Mouse (Mus musculus): ENCODE measurements around the gene Hdgfl3.

Hdgfl3 gene

GRCm38 (mm10) chr7:81934267-81934745 is at the start of gene Hdgfl3:
TSS of gene Hdgfl3 (minus strand) at chr7:81934473.
- in situ Hi-C loops (cut with MboI; ENCODE audit: unreplicated experiment in 2 of 2) = no loop called here

GRCm38 (mm10) chr7:81983651-81984050 is 49.4 kb upstream of the Hdgfl3 start:
- in situ Hi-C loops (cut with MboI; ENCODE audit: unreplicated experiment in 2 of 2) = no loop called here

GRCm38 (mm10) chr7:81978304-81978703 is 44.0 kb upstream of the Hdgfl3 start:
- in situ Hi-C loops (cut with MboI; ENCODE audit: unreplicated experiment in 2 of 2) = no loop called here

- in situ Hi-C loops (cut with MboI; ENCODE audit: unreplicated experiment in 2 of 2) = no loop called here
These were observed 40.3 kb upstream of the Hdgfl3 start for GRCm38 (mm10) chr7:81974616-81975015.

DNA sequence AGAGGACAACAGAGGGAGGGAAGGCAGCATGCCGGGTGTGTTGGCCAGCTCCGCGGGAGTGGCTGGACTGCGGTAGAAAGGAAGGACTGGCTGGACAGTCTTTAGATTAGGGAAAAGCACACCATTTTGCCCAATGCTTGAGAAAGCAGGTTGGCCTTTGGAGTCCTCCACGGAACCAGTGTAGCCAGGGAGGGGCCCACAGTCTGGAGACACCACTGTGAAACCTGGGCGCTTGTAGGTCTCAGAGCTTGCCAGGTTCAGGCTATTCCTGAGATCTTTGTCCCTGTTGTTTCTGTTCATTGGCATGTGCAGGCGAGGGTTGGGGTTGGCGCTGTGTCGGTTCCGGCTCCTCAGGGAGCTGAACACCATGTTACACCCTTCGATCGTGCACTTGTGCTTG is 39.7 kb upstream of the Hdgfl3 start:
- in situ Hi-C loops (cut with MboI; ENCODE audit: unreplicated experiment in 2 of 2) = no loop called here

DNA sequence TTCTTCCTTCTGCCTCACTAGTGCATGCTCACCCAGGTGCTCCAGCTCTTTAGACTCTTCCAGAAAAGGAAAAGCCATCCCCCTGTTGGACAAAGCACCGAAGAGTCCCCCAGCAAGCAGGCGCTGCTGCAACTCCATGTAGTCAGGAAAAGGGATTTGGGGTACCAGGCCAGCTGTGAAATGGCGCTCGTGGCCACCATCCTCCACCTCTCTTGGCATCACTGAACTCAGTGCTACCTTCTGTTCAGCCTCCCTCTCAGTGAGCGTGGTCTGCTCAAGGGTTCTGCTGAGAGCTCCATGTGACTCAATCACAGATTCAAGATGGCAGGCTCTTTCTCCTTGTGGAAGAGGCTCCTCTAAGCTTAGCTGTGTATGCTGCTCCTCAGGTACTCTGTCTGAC is 39.1 kb upstream of the Hdgfl3 start:
- in situ Hi-C loops (cut with MboI; ENCODE audit: unreplicated experiment in 2 of 2) = no loop called here

DNA sequence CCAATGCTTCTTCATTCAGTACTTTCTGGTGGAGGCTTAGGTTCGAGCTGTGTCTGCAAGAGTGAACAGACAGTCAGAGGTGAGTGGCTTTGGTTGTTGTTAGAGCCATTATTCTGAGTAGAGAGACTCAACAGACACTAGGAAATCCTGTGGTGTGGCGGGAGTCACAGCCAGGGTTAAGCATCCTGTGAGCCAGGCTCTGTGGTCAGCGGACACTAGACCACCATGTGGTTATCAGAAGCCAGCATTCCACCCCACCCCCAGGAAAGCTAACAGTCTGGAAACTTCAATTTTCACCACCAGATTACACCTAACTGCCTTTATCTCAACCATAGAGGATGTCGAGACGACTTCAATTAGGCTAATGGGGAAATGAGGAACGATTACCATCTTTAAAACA is 34.7 kb upstream of the Hdgfl3 start:
- in situ Hi-C loops (cut with MboI; ENCODE audit: unreplicated experiment in 2 of 2) = loop anchor here in 1 of 2 experiments (10.0 kb wide), 1 partner anchor 1586 kb away; no protein-coding TSS in a partner anchor

GRCm38 (mm10) chr7:81968451-81968850 is 34.2 kb upstream of the Hdgfl3 start:
- in situ Hi-C loops (cut with MboI; ENCODE audit: unreplicated experiment in 2 of 2) = loop anchor here in 1 of 2 experiments (10.0 kb wide), 1 partner anchor 1586 kb away; no protein-coding TSS in a partner anchor

DNA sequence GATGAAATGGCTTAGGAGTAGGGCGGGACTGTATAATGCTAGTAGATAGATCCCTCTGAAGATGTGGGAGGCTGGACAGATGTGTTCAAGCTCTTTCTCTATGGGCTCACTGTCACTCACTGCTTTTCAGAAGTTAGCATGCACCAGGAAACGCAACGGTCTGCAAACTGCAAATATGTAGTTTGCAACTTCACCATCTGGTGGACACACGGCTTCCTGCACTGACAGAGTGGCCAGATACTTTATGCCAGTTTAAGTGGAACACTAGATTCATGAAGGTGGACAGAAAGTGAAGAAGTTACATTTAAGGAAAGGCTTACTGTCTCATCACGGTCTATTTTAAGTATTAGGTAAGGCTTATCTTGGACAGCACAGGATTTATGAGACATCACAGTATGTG is 31.9 kb upstream of the Hdgfl3 start:
- in situ Hi-C loops (cut with MboI; ENCODE audit: unreplicated experiment in 2 of 2) = loop anchor here in 1 of 2 experiments (10.0 kb wide), 1 partner anchor 1589 kb away; no protein-coding TSS in a partner anchor

- in situ Hi-C loops (cut with MboI; ENCODE audit: unreplicated experiment in 2 of 2) = loop anchor here (5.0 to 10.0 kb wide), 7 partner anchors 85 to 1595 kb away; partner anchors contain the start of gene 3110040N11Rik (in 1 of the 2)
These were observed 25.4 kb upstream of the Hdgfl3 start for GRCm38 (mm10) chr7:81959704-81960103.

- in situ Hi-C loops (cut with MboI; ENCODE audit: unreplicated experiment in 2 of 2) = loop anchor here (5.0 to 10.0 kb wide), 4 partner anchors 80 to 310 kb away; partner anchors contain the start of gene 3110040N11Rik (in 2 of the 2)
These were observed 20.1 kb upstream of the Hdgfl3 start for GRCm38 (mm10) chr7:81954208-81954846.

DNA sequence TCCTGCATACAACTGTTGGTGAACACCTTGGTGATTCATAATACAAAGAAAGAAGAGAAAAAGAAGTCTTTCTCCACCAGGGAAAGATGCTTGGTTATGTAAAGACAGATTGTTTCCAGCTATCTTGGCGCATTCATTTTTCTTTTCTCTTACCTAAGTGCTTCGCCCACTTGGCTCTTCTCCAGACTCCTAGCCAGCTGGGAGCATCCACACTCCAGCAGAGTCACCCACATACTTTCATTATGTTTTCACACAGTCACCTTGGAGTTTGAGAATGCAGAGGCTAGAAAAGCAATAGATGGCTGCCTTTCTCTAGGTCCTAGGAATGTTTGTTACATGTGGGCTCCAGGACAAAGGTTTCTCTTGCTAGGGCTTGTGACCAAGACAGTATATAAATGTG is 16.2 kb upstream of the Hdgfl3 start:
- in situ Hi-C loops (cut with MboI; ENCODE audit: unreplicated experiment in 2 of 2) = loop anchor here (5.0 to 10.0 kb wide), 4 partner anchors 76 to 314 kb away; partner anchors contain the start of gene 3110040N11Rik (in 2 of the 2)

DNA sequence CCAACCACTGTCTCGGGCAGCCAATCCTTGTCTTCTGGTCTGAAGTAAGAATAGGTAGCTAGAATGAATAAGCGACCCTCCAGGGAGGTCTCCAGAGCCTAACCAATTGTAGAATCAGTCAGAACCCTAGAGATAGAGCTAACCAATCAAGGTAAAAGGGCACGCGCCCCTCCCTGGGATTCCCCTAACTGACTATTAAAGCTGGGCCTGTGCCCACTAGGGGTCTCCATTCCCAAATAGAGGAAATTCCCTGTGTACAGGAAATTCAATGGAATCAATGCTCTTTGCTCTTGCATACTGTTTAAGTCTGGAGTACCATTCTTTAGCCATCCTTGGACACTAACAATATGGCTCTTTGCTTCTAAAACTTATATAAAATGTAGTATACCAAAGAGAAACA is 11.1 kb upstream of the Hdgfl3 start:
- in situ Hi-C loops (cut with MboI; ENCODE audit: unreplicated experiment in 2 of 2) = no loop called here

DNA sequence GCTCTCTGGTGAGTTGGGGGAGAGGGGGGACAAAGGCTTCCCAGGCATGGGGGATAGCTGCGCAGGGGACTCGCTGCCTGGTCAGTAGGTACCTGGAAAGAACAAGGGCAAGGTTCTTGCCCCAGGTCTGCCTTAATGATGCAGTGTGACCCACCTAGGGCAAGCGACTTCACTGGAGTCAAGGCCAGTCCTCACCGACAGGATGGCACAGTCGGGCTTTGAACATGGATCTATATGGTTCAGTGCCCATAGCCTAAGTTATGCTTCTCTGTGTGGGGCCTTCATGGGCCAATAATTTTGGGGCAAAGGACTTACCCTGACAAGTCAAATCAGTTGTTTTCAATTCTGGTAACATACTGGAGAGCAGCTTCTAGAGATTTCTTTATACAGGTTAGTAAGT is 533 bp upstream of the Hdgfl3 start:
- in situ Hi-C loops (cut with MboI; ENCODE audit: unreplicated experiment in 2 of 2) = no loop called here

DNA sequence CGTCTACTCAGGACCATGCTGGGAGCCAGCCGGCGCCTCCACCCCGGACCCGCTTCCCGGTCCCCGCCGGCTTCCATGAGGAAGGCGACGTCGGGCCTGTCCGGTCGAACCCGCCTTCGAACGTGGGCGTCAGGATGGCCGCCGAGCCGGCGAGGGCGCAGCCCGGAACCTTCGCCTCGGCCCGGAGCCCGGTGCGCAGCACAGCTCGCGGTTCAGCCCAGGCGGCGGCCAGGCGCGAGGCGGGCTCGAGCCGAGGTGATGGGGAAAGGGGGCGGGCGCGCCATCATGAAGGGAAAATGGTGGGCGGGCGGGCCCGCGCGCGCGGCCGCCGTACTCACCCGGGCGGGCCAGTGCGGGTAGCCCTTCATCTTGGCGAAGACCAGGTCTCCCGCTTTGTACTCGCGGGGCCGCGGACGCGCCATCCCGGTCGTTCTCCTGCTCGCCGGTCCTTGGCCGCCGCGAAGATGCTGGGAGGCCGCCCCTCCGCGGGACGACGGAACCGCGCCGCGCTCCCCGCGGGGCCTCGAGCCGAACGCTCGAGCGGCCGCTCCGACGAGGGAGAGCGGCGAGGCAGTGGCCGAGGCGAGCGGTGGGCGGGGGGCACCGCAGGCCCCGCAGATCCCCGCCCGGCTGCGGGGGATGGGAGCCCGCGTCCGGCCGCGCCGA is 539 bp downstream of the Hdgfl3 start:
- in situ Hi-C loops (cut with MboI; ENCODE audit: unreplicated experiment in 2 of 2) = no loop called here

- in situ Hi-C loops (cut with MboI; ENCODE audit: unreplicated experiment in 2 of 2) = no loop called here
These were observed 1.1 kb downstream of the Hdgfl3 start for GRCm38 (mm10) chr7:81933061-81933600.

- in situ Hi-C loops (cut with MboI; ENCODE audit: unreplicated experiment in 2 of 2) = no loop called here
These were observed 1.7 kb downstream of the Hdgfl3 start for GRCm38 (mm10) chr7:81932521-81933045.

GRCm38 (mm10) chr7:81928998-81929397 is 5.3 kb downstream of the Hdgfl3 start:
- in situ Hi-C loops (cut with MboI; ENCODE audit: unreplicated experiment in 2 of 2) = no loop called here

- in situ Hi-C loops (cut with MboI; ENCODE audit: unreplicated experiment in 2 of 2) = no loop called here
These were observed 12.8 kb downstream of the Hdgfl3 start for GRCm38 (mm10) chr7:81921379-81921952.

DNA sequence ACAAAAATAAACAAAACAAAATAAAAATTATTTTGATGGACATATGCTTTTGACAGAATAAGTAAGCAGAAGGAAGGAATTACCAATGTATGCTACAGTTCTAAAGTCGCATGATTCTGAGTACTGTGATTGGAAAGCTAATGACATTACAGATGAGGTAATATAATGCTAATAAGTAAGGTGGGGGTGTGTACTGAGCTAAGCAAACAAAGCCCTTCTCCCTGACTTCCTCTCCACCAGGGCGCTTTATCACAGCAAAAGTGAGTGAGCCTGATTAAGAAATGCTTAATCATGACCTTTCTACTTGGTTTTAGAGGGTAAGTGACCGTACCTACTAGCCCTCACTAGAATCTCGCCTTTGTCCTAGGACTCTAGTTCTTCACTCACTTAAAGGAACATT is 14.0 kb downstream of the Hdgfl3 start:
- in situ Hi-C loops (cut with MboI; ENCODE audit: unreplicated experiment in 2 of 2) = no loop called here

DNA sequence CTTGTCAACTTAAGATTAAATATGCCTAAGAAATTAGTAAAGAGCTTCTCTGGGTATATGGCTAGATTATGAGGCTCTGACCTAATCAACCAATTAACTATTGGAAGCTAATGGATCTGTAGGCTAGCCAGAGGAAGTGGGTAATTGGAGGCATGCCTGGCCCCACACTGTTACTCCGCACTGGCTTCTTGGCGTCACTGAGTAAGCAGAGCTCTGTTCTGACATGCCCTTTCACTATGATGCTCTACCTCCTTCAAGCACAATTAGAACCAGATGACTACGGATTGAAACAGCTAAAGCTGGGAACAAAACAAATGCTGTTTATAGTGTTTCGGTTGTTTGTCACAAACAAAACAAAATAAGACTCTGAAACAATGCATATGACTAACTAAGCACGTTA is 16.0 kb downstream of the Hdgfl3 start:
- in situ Hi-C loops (cut with MboI; ENCODE audit: unreplicated experiment in 2 of 2) = no loop called here
